Mouse (Mus musculus): ENCODE data around the gene Gm5965.
A peak's percentile ranks its signal among the peaks of the same experiment; 100 is the strongest.

DNA sequence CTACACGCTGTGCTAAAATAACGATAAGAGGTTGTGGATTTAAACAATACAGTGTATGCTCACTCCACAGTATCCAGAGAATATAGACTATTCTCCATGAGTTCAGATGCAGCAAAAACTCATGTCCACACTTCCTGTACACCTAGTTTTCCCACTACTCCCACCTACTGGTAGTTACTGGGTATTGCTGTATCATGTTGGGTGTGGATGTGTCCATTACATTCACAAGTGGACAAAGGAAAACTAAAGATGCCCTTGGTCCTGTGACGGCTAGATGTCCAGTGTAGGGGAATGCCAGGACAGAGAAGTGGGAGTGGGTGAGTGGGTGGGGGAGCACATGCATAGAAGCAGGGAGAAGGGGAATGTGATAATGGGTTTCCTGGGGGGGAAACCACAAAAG lies 46.0 kb downstream of the Gm5965 start:
- TF ChIP-seq POLR2A (IDR thresholded peaks at IDR 0.05; ENCODE audit: extremely low read depth, insufficient read depth, low read length) (no peak), CTCF (IDR thresholded peaks at IDR 0.05; ENCODE audit: extremely low read depth, insufficient read depth, low read length) (peak; percentile 38; the same call in 1 of the 2 replicates)

Data from cortical plate, adult 2 months (tissue).